Mouse (Mus musculus) lung, postnatal 14 days (tissue): ENCODE results near the gene Cd248.

Experiments used
- DNase-seq: peaks from one replicate; pipeline ENCODE4 v3.0.0; 2021

The Cd248 gene

GRCm38 (mm10) chr19:5067867-5068569 is at the start of gene Cd248:
Cd248 (plus strand) TSS chr19:5068078.
- DNase-seq = peak; percentile 70

- no peak for DNase-seq
Observed at GRCm38 (mm10) chr19:5018191-5018590, 49.7 kb upstream of the Cd248 start.

GRCm38 (mm10) chr19:5021416-5021815 is 46.5 kb upstream of the Cd248 start:
- no peak for DNase-seq

- DNase-seq = peak; percentile 91
Observed at GRCm38 (mm10) chr19:5023621-5024479, 44.0 kb upstream of the Cd248 start, which contains the start of gene Slc29a2. Slc29a2 (plus strand) TSS chr19:5023860.

- no peak for DNase-seq
Observed at GRCm38 (mm10) chr19:5026111-5026510, 41.8 kb upstream of the Cd248 start.

GRCm38 (mm10) chr19:5032686-5033085 is 35.2 kb upstream of the Cd248 start:
- no peak for DNase-seq

GRCm38 (mm10) chr19:5036577-5036976 is 31.3 kb upstream of the Cd248 start:
- DNase-seq = no peak

GRCm38 (mm10) chr19:5037678-5038571 is 30.0 kb upstream of the Cd248 start:
- peak; percentile 81 for DNase-seq

- peak; percentile 87 for DNase-seq
Observed at GRCm38 (mm10) chr19:5038709-5039156, 29.1 kb upstream of the Cd248 start, which contains the start of the genes B4gat1 and AC124502.3. B4gat1 (plus strand) TSS chr19:5038826. AC124502.3 (plus strand) TSS chr19:5038891.

- DNase-seq = no peak
Observed at GRCm38 (mm10) chr19:5039301-5040114, 28.4 kb upstream of the Cd248 start.

GRCm38 (mm10) chr19:5040862-5041523 is 26.9 kb upstream of the Cd248 start, which contains the start of gene Brms1:
Brms1 (plus strand) TSS chr19:5041354.
- DNase-seq = peak; percentile 90

GRCm38 (mm10) chr19:5041588-5041987 is 26.3 kb upstream of the Cd248 start:
- no peak for DNase-seq

GRCm38 (mm10) chr19:5045531-5045930 is 22.3 kb upstream of the Cd248 start:
- no peak for DNase-seq

- no peak for DNase-seq
Observed at GRCm38 (mm10) chr19:5048138-5049056, 19.5 kb upstream of the Cd248 start.

- DNase-seq = no peak
Observed at GRCm38 (mm10) chr19:5049325-5049724, 18.6 kb upstream of the Cd248 start.

GRCm38 (mm10) chr19:5050047-5050905 is 17.6 kb upstream of the Cd248 start, which contains the start of gene Rin1:
Rin1 (plus strand) TSS chr19:5050481.
- DNase-seq = no peak

GRCm38 (mm10) chr19:5051031-5051430 is 16.8 kb upstream of the Cd248 start:
- DNase-seq = no peak

- DNase-seq = no peak
Observed at GRCm38 (mm10) chr19:5051515-5051914, 16.4 kb upstream of the Cd248 start.
